Mouse (Mus musculus): ENCODE measurements around the gene Slc25a26.

Slc25a26 gene

DNA sequence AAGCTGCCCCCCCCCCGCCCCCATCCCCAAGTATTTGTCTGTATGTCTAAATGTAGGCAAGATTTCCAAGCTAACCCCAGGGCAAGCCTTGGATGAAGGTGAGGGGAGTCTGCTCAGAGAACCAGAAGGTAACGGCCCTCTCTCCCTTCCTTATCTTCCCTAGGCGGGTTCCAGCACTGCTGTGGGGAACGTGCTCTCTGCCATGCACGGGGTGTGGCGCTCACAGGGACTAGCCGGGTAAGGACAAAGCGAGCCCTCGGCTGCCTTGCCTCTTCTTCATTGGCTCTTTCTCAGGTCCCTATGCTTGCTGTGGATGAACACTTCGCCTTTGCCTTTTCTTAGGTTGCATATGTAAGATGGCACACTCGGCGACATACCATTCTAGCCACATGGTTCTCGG lies 98.9 kb downstream of the Slc25a26 start:
- no peak for DNase-seq (ENCODE audit: low read depth, low spot score)

DNA sequence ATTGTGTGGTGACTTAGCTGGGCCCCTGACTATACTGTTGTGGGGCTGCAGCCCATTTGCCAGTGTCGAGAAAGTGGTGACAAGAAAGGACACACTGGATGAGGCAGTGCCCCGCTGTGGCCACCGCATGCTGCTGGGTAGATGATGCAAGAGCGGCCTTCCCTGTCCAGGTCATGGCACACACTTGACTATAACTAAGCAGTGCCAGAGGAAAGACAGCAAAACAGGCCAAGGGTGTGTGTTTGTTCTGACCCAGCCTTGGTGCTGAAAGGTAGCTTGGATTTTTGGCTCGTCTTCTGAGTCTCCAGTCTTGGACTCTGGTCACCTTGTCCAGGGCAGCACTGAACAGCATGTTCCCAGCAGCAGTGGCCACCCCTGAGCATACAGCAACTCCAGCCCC lies 101.0 kb downstream of the Slc25a26 start:
- no peak for DNase-seq (ENCODE audit: low read depth, low spot score)

DNA sequence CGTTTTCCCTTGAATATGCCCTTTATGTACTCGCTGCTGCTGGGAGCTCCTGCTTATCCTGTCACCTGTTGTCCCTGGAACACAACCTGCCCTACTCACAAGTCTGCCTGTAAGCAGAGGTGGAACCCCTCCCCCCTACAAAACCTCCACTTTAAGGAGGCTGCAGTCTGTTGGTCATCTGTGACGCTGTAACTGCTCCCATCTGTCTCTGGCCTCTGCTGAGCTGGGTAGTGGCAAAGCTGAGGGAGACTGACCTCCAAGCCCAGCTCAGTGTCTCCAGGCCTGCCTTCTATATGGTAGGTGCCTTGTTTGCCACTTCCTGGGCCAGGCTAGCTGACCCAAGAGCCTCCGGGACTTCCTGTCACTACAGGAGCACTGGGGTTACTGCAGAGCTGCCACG lies 101.7 kb downstream of the Slc25a26 start:
- DNase-seq (ENCODE audit: low read depth, low spot score): no peak

DNA sequence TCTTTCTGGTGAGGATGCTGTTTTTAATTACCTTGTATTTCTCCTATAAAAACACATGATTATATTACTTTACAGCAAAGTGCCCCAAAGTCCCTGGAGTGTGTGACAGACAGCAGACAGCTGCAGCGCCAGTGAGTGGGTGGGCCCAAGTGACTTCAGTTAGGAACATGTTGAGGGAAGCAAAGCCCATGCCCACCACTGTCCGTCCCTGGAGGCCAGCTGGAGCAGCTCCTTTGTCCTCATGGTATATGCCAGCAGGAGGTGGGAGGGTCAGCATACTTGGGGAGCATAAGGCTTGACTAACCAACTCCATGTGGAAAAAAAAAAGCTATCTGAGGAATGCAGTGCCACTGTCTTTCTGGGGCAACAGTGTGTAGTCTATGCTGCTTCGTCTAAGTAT lies 103.9 kb downstream of the Slc25a26 start:
- no peak for DNase-seq (ENCODE audit: low read depth, low spot score)

DNA sequence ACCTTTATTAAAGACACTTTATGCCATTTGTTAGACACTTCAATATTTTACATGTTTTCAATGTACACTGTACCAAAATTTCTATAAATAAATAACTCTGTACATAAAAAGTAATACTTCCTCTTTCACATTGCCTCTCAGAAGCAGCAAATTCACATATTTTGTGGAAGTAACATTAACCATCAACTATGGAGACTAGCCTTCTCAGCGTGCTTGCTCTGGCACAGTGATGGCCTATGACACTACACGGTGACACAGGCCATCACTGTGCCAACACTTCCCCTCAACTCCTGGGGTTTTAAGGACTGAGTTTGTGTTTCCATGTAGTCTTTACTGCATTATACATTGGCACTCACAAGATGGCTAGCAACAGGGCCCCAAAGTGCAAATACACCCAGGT lies 104.4 kb downstream of the Slc25a26 start:
- DNase-seq (ENCODE audit: low read depth, low spot score): no peak

DNA sequence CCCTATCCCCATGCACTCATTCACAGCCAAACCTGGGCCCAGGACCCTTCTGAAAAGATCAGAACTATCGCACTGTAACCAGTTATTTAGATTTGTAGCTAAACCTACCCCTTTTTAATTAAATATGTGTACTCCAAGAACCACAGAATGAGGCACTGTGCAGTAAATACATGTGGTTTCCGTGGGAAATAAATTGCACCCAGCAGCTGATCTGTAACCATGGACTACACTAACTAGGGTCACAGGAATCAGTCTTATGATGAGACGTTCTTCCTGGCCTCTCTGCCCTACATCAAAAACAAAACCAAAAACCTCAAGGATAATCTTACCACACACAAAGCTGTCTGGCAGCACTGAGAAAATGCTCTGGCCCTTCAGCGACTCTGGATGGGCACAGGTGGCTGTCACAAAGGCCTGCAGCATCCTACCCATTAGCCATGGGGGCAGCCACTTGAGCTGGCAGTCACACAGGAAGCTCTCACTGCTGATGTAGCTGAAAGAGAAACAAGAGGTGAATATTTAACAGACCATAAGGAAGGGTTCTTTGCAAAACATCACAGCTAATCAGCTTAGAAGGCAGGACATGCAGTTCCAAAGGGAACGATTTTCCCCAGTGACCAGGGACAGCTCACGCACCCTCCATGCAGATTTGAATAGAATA lies 113.2 kb downstream of the Slc25a26 start:
- no peak for DNase-seq (ENCODE audit: low read depth, low spot score)

DNA sequence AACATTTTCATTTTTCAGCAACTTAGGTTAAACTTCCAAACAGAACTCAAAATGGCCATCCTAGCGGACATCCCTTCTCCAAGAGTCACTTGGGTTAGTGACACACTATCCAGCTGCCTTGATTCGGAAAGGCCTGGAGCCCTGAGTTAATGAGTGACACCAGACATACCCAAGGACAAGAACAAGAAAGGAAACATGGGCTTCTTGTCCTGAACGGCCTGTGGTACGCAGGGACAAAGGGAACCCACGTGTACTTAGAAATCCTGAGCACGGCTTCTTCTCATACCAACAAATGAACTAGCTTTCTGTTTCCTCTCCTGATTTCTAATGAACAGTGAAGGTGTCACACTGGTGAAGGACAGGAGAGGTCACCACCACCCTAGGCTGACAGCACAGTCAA lies 114.2 kb downstream of the Slc25a26 start:
- DNase-seq (ENCODE audit: low read depth, low spot score): no peak

DNA sequence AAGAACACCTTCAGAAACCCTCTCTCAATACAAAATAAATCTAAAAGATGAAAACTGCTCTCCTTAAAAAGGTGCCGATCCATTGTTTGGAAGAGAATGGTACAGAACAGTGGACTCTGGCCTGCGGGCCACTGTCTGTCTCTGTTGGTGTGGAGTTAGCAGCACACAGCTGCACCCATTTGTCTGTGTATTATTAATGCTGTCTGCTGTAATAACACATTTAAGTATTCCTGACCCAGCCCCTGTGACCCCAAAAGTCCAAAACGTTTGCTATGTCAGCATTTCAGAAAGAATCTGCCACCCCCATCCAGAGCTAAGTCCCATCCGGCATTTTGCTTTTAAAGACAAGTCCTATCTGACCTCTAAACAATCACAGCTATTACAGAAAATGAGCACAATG lies 115.8 kb downstream of the Slc25a26 start:
- DNase-seq (ENCODE audit: low read depth, low spot score): no peak

DNA sequence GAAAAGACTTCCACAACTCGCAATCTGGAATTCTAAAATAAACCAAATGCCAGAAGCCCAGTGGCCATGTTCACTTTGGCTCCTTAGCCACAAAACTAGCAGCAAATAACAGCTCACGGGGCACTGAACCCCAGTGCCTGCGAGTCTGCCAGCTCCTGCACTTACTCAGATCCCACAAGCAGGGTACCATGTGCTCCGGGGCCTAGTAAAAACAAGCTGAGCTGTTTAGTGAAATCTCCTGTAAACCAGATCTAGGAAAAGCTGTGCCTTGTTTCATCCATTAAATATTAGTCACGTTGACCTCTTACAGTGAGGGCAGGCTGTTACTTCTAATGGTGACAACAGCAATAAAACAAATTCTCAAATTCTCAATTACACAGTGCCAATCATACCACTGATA lies 118.5 kb downstream of the Slc25a26 start:
- no peak for DNase-seq (ENCODE audit: low read depth, low spot score)

DNA sequence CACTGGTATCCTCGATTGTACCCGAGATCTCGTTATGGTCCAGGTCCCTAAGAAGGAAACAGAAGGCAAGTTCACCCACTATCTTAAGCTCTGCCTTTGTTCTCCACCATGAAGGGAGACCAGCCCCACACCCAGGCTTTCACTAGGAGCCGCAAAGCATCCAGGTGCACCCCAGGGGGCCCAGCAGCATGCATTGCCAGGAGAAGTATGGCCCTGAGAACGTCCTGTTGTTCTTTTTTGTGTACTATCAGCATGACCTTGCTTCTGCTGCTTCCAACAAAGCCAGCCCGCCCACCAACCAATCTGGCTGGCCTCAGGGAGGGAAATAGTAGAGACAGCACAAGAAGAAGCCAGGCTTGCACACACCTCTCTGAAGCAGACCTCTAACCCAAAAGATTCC lies 120.2 kb downstream of the Slc25a26 start:
- DNase-seq (ENCODE audit: low read depth, low spot score): no peak

DNA sequence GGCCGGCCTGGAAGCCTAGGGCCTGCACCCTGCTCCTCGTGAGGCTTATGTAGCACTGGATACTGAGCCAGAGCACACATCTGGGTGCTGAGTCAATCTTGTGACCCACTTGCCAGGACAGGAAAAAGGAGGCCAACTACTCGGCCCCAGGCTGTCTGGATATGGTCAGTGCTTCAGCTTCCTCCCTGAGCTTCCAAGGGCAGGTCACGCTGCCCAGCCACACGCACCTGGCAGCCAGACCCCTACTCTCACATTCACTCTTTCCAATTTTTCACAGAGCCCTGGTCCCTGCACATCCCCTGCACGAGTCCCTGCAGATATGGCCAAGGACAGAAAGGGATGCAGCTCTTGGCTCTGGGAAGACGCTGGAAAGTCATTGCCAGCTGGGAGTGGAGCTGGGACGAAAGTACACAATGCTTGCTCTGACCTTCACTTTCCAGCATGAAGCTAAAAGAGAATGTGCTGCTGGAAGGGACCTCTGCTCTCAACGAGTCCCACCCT lies 120.7 kb downstream of the Slc25a26 start:
- DNase-seq (ENCODE audit: low read depth, low spot score): no peak

DNA sequence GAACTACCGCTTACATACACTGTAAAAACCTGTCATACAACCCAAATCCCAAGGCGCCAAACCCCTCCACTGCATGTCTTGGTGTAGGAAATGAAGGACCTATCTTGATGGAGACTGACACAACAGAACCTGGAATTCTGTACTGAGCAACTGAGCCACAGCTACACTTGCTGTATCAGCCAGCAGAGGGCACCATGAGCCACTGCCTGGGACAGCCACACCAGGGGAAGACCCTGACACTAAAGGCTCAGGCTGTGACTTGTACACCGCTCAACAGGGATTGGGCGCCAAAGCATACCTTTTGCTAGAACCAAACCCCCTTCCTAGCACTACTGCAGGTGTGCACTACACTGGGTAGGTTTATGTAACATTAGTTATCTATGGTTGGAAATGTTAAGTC lies 122.9 kb downstream of the Slc25a26 start:
- DNase-seq (ENCODE audit: low read depth, low spot score): peak; percentile 30

DNA sequence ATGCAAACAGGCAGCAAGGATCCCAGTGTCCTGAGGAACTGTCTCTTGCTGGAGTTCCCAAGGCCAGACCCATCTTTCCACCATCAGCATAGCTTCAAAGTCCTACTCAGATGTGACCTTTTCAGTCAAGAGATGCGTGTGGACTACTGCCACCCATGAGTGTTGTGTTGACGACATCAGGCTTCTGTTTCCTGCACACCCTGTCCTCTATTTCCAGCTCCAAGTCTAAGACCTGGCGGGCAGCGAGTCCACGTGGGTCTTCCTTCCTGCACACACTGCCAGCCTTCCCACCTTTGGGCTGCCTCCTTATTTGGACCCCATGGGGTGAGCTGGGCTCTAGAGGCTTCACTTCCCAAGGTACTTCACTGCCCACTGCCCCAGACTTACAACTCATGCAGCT lies 124.4 kb downstream of the Slc25a26 start:
- DNase-seq (ENCODE audit: low read depth, low spot score): no peak

DNA sequence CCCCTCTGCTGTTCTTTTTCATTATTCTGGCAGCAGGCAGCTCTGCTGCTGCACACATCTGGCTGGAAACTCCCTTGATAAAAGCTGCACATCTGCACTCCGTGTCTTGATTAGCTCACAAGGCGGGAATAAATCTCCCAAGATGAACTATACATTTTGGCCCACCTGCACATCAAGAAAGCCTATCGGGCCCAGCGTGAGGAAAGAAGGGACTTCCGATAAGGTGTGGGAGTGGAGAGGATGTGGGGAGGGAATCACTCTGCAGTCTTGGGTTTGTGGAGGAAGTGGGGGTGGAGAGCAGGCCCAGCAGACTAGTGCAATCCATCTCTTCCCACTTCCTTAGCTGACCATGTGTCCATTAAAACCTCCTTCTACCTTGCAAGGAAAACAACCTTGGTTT lies 125.8 kb downstream of the Slc25a26 start:
- DNase-seq (ENCODE audit: low read depth, low spot score): no peak

DNA sequence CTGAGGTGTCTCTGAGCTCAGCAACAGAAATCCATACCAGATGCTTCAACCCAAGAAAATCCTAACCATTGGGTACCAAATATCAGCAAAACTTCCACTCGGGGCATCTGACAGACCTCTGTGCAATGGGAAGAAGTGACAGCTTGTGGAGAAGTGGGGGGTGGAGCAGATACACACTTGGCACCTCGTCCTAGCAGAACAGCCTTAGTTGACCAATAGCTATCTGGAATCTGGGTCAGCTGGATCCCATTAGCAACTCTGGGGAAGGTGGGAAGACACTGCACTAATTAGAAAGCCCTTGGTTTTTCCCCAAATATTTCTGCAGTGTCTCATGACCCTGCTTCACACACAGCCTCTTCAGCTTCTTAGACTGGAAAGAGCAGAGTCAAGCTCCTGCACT lies 126.7 kb downstream of the Slc25a26 start:
- no peak for DNase-seq (ENCODE audit: low read depth, low spot score)

DNA sequence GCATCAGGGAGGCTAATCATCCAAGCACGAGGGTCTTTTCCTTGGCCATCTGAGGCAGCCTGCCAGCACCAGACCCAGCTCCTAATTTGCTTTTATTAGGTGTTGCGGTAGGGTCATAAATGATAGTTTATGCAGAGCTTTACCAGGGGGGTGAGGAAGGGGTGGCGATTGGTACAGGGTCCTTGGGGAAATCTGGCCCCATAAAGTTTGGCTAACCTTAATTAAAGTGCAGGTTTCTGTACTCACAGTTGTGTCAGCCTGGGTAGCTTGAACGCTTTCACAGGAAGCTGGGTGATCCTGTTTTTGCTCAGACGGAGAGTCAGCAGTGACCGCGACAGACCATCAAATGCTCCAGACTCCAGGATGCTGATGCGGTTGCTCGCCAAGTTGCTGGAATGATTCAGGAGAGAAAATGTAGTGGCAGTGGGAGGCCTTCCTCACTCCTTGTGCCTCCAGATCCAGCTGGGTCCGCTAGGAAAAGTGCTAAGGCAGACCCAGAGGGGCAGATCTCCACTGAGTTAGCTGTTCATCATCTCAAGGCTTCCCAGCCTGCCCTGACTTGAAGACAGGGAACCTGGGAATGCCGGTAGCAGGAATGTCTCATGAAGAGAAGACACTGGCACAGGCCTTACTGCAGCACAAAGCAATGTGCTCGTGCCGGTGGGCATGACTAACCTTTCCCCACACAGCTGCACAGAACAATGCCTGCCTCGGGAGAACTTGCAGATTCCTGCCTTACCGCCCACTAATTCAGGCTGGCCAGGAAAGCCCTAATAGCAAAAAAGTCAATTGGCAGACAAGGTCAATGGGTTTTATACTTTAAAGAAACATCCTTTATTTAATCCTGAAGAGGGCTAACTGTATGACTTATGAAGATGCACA lies 127.8 kb downstream of the Slc25a26 start:
- DNase-seq (ENCODE audit: low read depth, low spot score): no peak

DNA sequence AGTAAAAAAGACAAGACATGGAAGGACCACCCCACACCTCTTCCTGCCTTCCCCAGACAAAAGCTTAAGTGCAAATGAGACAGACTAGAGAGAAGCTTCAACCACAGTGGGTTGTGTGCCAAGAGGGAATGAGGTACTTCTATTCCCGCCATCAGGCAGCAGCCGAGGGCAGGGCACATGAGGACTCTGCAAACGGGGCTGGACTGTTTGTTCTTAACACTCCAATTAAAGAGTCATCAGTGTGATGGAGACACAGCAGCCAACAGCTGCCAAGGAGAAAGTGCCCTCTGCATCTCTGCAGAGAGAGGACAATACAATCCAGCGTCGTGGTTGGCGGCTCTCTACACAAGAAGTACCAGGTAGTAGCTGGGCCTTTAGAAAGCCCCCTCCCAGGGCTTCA lies 128.7 kb downstream of the Slc25a26 start:
- DNase-seq (ENCODE audit: low read depth, low spot score): no peak

DNA sequence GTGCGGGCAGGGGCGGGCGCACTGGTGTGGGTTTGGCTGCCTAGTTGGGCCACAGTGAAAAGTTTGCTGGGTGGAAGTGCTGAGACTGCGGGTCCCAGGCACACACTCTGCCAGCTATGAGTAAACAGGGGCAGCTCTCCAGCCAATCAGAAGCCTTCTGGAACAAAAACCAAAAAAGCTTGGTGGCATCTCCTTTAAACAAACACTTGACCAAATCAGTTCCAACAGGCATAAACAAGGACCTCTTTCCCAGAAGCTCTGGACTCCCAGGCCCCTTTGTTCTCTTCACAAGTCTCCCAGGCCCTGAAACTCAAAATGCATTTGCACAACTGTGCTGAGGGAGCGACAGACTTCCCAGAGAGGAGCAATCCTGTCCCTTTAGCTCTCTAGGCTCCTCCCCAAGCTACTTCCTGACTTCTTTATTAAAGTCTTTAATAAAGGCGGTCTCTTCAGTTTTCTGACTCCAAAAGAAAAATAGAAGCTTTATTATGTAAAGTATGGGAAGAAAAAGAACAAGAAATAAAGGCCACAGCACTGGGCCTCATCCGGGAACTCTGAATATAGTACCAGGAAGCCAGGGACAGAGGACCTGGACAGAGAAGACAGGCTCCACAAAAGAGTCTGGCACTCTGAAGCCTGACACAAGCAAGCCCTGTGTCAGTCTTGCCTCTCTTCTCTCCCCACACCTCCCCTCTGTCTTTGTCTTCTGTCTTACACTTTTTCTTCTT lies 131.1 kb downstream of the Slc25a26 start:
- DNase-seq (ENCODE audit: low read depth, low spot score): no peak

DNA sequence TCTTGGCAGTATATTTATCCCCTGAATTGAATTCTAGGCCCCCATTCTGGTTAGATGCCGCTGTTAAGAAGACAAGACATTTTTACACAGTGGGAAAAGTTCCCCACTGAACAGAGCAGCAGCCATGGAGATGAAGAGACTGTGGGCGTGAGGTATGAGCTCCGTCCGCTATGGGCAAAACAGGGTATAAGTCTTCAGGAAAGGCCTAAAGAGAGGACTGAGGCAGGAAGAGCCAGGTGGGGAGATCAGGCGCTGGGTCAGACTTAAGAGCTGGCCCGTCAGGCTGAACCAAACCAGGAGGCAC lies 131.6 kb downstream of the Slc25a26 start:
- DNase-seq (ENCODE audit: low read depth, low spot score): no peak

DNA sequence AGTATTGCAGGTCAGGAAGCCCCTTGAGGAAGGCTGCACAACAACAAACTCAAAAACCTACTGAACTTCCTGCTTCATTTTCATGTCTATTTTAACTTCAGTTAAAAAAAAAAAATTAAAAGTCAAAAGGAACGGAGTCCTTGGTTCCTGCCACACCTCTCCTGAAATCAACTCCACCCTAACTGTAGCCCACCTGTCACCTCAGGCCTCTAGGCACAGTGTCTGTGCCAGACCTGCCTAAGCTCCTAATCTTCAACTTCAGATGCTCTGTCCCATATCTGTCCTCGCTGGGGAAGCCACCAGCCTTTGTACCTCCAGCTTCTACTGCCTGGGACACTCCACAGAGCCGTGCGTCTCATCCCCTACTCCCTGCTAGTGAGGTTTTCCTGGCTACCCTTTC lies 134.1 kb downstream of the Slc25a26 start:
- no peak for DNase-seq (ENCODE audit: low read depth, low spot score)

DNA sequence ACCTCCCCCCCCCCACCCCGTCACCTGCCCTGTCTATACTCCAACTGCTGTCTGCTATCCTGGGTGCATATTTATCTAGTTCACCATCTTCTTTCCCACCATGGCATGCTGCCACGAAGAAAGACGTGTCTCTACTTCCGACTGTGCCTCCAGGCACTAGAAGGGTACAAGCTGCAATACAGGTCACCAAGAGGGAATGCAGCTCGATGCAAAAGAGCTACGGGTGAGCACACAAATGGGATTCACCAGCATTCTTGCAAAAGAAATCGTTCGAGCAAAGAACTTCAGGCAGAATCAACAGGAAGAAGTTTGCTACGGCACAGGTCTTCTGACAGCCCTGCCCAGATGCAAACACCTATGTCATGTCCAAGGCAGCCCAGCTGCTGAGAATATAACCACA lies 134.6 kb downstream of the Slc25a26 start:
- no peak for DNase-seq (ENCODE audit: low read depth, low spot score)

DNA sequence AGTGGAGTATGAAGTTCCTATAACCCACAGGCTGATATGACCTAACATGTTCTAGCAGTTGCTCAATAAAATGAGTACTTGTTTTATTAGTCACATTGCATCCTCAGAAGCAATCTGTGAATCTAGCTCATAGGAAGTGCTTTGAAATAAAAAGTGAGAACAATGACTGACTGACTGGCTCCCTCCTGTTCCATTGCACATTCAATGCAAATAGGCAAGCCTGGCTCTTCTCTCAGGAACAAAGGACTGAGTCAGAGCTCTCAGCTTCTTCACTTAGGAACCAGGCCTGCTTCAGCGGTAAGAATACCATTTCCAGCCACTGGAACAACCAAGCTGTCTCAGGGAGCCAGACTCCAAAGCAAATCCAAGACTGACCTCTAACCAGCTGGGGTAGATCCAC lies 135.2 kb downstream of the Slc25a26 start:
- DNase-seq (ENCODE audit: low read depth, low spot score): no peak

DNA sequence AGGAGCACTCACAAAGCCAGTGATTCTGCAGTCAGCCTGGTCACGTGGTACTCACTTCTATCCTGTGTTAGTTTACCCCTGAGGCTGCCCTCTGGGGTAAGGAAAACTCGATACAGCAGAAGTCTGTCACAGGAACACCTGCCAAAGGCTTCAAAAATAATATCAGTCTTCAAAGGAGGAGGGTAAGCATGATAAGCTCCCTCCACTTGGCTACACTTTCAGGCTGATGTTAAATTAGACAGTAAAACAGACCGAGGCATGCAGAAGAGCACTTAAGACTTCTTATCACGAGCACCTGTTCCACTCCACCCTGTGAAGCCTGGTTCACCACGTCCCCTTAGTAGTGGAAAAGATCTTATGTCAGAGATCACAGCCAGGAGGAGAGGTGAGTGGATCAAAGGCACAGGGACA lies 136.9 kb downstream of the Slc25a26 start:
- no peak for DNase-seq (ENCODE audit: low read depth, low spot score)

Data from retina, adult 2 months (tissue).